Mouse (Mus musculus) heart, embryonic 11.5 days (tissue): Measurements from ENCODE around the gene Aff4. TPM values are rescaled to one million over a fixed set of nuclear protein-coding genes. Genes with fewer than 3 reads are reported as not detected.
"Not testable (repeated sequence)": the region's sequence is repeated elsewhere in the genome, so short reads cannot be mapped to it uniquely, and the experiment has no call there.

ENCODE experiments used
- ATAC-seq: fragments of 200-750 bp; cut with Nextera tagmentation; replicated peaks from 2 replicates; pipeline ENCODE4 v1.8.0; 2017; ENCODE audit warnings: moderate library complexity; ENCODE audit not compliant: insufficient number of reproducible peaks, low FRiP score, low TSS enrichment
- H3K27ac ChIP-seq: fragments of 300-500 bp; sonication (generic); 2 replicates; pipeline ENCODE4 v1.5.1; 2014; ENCODE audit warnings: mild to moderate bottlenecking, low read depth, low read length
- H3K27me3 ChIP-seq: fragments of 300-500 bp; sonication (generic); 2 replicates; pipeline ENCODE4 v1.6.1; 2014; ENCODE audit warnings: mild to moderate bottlenecking, low read length, mixed read lengths; ENCODE audit not compliant: control insufficient read depth, insufficient read depth
- H3K36me3 ChIP-seq: fragments of 300-500 bp; sonication (generic); 2 replicates; pipeline ENCODE4 v1.6.1; 2014; ENCODE audit warnings: mild to moderate bottlenecking, low read length, moderate library complexity, mixed read lengths; ENCODE audit not compliant: control insufficient read depth, insufficient read depth
- H3K4me1 ChIP-seq: fragments of 300-500 bp; sonication (generic); 2 replicates; pipeline ENCODE4 v1.6.1; 2014; ENCODE audit warnings: low read length; ENCODE audit not compliant: control insufficient read depth, insufficient read depth
- H3K4me2 ChIP-seq: fragments of 300-500 bp; sonication (generic); 2 replicates; pipeline ENCODE4 v1.6.1; 2014; ENCODE audit warnings: mild to moderate bottlenecking, moderate library complexity
- H3K4me3 ChIP-seq: fragments of 300-500 bp; sonication (generic); 2 replicates; pipeline ENCODE4 v1.5.1; 2014; ENCODE audit warnings: low read depth, low read length
- H3K9ac ChIP-seq: fragments of 300-500 bp; sonication (generic); 2 replicates; pipeline ENCODE4 v1.6.1; 2014; ENCODE audit warnings: mild to moderate bottlenecking, low read depth, low read length, moderate library complexity
- H3K9me3 ChIP-seq: fragments of 300-500 bp; sonication (generic); replicated peaks from 2 replicates; pipeline ENCODE4 v1.6.1; 2016; ENCODE audit warnings: low read length; ENCODE audit not compliant: control insufficient read depth
- WGBS: fragments of 180-500 bp; shearing (Covaris S2); extraction: QIAGEN DNeasy Blood & Tissue Kit; methylation state at CpG from one replicate; pipeline ENCODE4 v1.1.7; 2014; ENCODE audit not compliant: insufficient replicate concordance; 5-methylcytosine and 5-hydroxymethylcytosine counted together
- polyA plus RNA-seq: library from polyadenylated mRNA; unstranded; fragments of >200 nt; fragmentation: Nextera tagmentation; extraction: Ambion mirVana; gene quantifications from 2 replicates; pipeline ENCODE4 v1.2.1, GENCODE M21; 2014

Aff4 gene
- polyA plus RNA-seq, 1 experiment from 2014 or later, result 54.4 TPM

DNA sequence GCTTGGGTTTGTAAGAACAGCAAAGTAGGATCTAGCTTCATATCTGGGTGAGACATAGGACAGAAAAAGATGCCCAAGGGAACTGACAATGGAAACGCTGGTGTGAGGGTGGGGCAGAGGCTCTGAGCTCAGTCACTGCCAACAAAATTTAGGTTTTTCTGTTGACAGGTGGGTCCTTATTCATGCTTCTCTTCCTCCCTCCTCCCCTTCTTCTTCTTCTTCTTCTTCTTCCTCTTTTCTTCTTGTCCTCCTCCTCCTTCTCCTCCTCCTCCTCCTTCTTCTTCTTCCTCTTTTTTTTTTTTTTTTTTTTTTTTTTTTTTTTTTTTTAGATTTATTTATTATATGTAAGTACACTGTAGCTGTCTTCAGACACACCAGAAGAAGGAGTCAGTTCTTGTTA, 37.8 kb upstream of the Aff4 start:
- H3K27me3 ChIP-seq, H3K9ac ChIP-seq, H3K36me3 ChIP-seq, H3K4me2 ChIP-seq, H3K4me3 ChIP-seq, H3K27ac ChIP-seq, H3K9me3 ChIP-seq, ATAC-seq: not testable (repeated sequence)
- H3K4me1 ChIP-seq, result peaks cover 15% of the 10 kb centered on the region
- WGBS, result 60% methylated on average over 1 of the region's 1 CpGs

DNA sequence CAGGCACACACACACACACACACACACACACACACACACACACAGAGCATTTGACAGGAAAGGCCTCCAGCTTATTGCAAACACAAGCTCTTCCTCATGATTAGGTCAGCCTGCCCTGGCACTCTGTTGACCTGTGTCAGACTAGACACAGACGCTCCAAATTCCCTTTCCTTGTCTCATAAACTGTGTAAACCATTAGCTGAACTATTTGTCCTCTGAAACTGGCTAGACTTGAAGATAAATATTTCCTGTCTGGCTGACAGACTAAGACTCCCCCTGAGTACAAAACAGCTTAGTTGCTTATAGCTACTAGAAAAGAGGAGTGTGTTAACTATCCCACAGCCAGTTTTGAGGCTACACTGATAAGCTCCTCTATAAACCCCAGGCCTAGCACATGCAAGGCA, 35.9 kb upstream of the Aff4 start:
- ATAC-seq, result no peak

DNA sequence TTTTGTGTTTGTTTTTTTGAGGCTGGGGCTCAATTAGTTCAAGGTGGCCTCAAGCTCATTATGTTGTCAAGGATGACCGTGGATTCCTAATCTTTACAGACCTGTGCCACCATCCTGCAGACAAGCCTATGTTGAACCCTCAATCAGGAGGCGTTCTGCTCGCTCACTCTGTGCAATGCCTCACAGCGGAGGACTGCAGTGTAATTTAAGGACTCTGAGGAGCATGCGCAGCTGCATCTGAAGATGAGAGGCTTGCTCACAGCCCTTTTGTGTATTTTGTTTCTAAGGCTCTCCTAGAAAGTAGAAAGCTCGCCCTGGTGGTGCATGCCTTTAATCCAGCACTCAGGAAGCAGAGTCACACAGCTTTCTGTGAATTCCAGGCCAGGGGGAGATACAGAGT, 33.6 kb upstream of the Aff4 start:
- no peak for ATAC-seq
- 47% methylated on average over 6 of the region's 6 CpGs for WGBS
- H3K27me3 ChIP-seq, result no peaks in the 10 kb centered on the region
- no peaks in the 10 kb centered on the region for H3K9me3 ChIP-seq
- H3K4me3 ChIP-seq, result no peak overlapping the region
- H3K4me2 ChIP-seq, result no peak overlapping the region
- no peak overlapping the region for H3K9ac ChIP-seq
- H3K36me3 ChIP-seq, result no peaks in the 10 kb centered on the region
- H3K4me1 ChIP-seq, result no peaks in the 10 kb centered on the region
- H3K27ac ChIP-seq, result no peak overlapping the region

More for the DNA sequence above, 35.9 kb upstream of the Aff4 start:
- no peak overlapping the region for H3K4me3 ChIP-seq
- H3K27me3 ChIP-seq, result no peaks in the 10 kb centered on the region
- no peak overlapping the region for H3K9ac ChIP-seq
- H3K4me1 ChIP-seq, result no peaks in the 10 kb centered on the region
- H3K27ac ChIP-seq, result 0 out of 2 replicates have a peak overlapping the region, but pooled peaks have one; percentile 7
- H3K4me2 ChIP-seq, result no peak overlapping the region
- no peaks in the 10 kb centered on the region for H3K9me3 ChIP-seq
- 39% methylated on average over 1 of the region's 1 CpGs for WGBS
- H3K36me3 ChIP-seq, result no peaks in the 10 kb centered on the region

- Histone ChIP-seq H3K27ac (no peak overlapping the region), H3K4me3 (no peak overlapping the region), H3K4me2 (no peak overlapping the region), H3K4me1 (no peaks in the 10 kb centered on the region), H3K9ac (no peak overlapping the region), H3K9me3 (no peaks in the 10 kb centered on the region), H3K36me3 (no peaks in the 10 kb centered on the region), H3K27me3 (no peaks in the 10 kb centered on the region)
- ATAC-seq, result no peak
- 77% methylated on average over 7 of the region's 7 CpGs for WGBS
Measured at GRCm38 (mm10) chr11:53318041-53318440, 32.6 kb upstream of the Aff4 start.

DNA sequence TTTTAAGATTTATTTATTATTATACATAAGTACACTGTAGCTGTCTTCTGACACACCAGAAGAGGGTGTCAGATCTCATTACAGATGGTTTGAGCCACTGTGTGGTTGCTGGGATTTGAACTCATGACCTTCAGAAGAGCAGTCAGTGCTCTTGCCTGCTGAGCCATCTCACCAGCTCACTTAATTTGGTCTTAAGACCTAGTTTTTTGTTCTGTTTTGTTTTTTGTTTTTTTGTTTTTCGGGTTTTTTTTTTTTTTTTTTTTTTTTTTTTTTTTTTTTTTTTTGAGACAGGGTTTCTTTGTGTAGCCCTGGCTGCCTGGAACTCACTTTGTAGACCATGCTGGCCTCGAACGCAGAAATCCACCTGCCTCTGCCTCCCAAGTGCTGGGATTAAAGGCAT, 32.1 kb upstream of the Aff4 start:
- not testable (repeated sequence) for H3K4me2 ChIP-seq, H3K9me3 ChIP-seq, H3K27me3 ChIP-seq, H3K9ac ChIP-seq, H3K27ac ChIP-seq, H3K4me1 ChIP-seq, H3K36me3 ChIP-seq, ATAC-seq, H3K4me3 ChIP-seq
- 77% methylated on average over 3 of the region's 3 CpGs for WGBS

GRCm38 (mm10) chr11:53319867-53320266, 30.8 kb upstream of the Aff4 start:
- not testable (repeated sequence) for H3K9me3 ChIP-seq, H3K4me2 ChIP-seq, H3K27me3 ChIP-seq, H3K27ac ChIP-seq, H3K4me1 ChIP-seq, H3K36me3 ChIP-seq, H3K9ac ChIP-seq, H3K4me3 ChIP-seq, ATAC-seq
- WGBS, result 91% methylated on average over 13 of the region's 13 CpGs

- H3K27me3 ChIP-seq, result no peaks in the 10 kb centered on the region
- peak within 1 kb of the TSS; percentile 82 for H3K4me3 ChIP-seq
- peak within 1 kb of the TSS; percentile 29; the same call in 1 of the 2 replicates for H3K27ac ChIP-seq
- H3K9me3 ChIP-seq, result no peaks in the 10 kb centered on the region
- H3K9ac ChIP-seq, result peak within 1 kb of the TSS; percentile 91
- peaks cover 4% of the 10 kb centered on the region; the same call in 1 of the 2 replicates for H3K4me1 ChIP-seq
- peak within 1 kb of the TSS; percentile 79 for H3K4me2 ChIP-seq
- H3K36me3 ChIP-seq, result peaks cover 11% of the 10 kb centered on the region
- under 1% methylated on average over 21 of the region's 21 CpGs for WGBS
- peak; percentile 85 for ATAC-seq
Measured at GRCm38 (mm10) chr11:53324512-53324968, 26.1 kb upstream of the Aff4 start, which contains the start of gene Zcchc10. TSS of gene Zcchc10 (plus strand) at chr11:53324679.

- Histone ChIP-seq H3K9me3 (no peaks in the 10 kb centered on the region), H3K4me3 (no peak overlapping the region), H3K4me2 (no peak overlapping the region), H3K4me1 (peaks cover 4% of the 10 kb centered on the region), H3K36me3 (peaks cover 18% of the 10 kb centered on the region), H3K9ac (no peak overlapping the region), H3K27me3 (no peaks in the 10 kb centered on the region), H3K27ac (no peak overlapping the region)
- 65% methylated on average over 7 of the region's 7 CpGs for WGBS
- ATAC-seq, result no peak
Measured at GRCm38 (mm10) chr11:53330325-53330724, 20.3 kb upstream of the Aff4 start.

DNA sequence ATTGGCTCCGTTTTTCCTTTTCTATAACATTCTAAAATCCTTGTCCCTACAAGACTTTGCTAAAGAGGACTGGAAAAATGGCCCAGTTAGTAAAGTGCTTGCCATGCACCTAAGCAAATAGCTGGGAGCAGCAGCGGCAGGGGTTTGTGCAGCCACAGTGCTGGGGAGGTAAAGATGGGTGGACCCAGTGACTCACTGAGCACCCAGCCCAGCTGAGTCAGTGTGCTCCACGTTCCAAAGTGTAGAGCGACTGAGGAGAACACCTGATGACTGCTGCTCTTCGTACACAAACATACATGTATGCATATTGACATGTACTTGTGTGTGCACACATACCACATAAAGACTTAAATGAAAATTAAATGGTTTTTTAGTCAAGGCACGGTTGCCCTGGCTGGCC, 19.5 kb upstream of the Aff4 start:
- H3K4me2 ChIP-seq, result no peak overlapping the region
- peaks cover 6% of the 10 kb centered on the region; the same call in 1 of the 2 replicates for H3K4me1 ChIP-seq
- H3K4me3 ChIP-seq, result no peak overlapping the region
- no peak overlapping the region for H3K9ac ChIP-seq
- WGBS, result 92% methylated on average over 6 of the region's 6 CpGs
- no peak overlapping the region for H3K27ac ChIP-seq
- peaks cover 18% of the 10 kb centered on the region for H3K36me3 ChIP-seq
- no peaks in the 10 kb centered on the region for H3K27me3 ChIP-seq
- H3K9me3 ChIP-seq, result no peaks in the 10 kb centered on the region
- no peak for ATAC-seq
